Mouse (Mus musculus) pancreas, adult 10 weeks (tissue): ENCODE data around the gene Plekhm3. TPM values are rescaled to one million over a fixed set of nuclear protein-coding genes. Genes with fewer than 3 reads are reported as not detected.

ENCODE experiments used
- polyA plus RNA-seq: library from polyadenylated mRNA; stranded (reverse); fragments of 350-450 nt; fragmentation: Illumina TruSeq; extraction: RNeasy Lipid Tissue Mini Kit (QIAGEN cat#74804); gene quantifications from one replicate; pipeline ENCODE4 v1.2.3, GENCODE M21; 2015; ENCODE audit warnings: low read depth, low replicate concordance; ENCODE audit not compliant: insufficient read depth

Gene Plekhm3
- 1.3 TPM for polyA plus RNA-seq

GRCm38 (mm10) chr1:64956479-64956961, at the start of gene Plekhm3:
Gene Plekhm3, minus strand, starts transcription at chr1:64956824.

GRCm38 (mm10) chr1:64737502-64738179, 219.0 kb downstream of the Plekhm3 start, which contains the start of gene Fzd5:
Gene Fzd5, minus strand, starts transcription at chr1:64737751.

Other genes with a start within 250 kb of the Plekhm3 start
- gene Fzd5, start 219.1 kb downstream of the Plekhm3 start, polyA plus RNA-seq, result 1.6 TPM
- not detected for gene Akr1cl, start 75.9 kb upstream of the Plekhm3 start, polyA plus RNA-seq
- not detected for gene Cryge, start 94.3 kb upstream of the Plekhm3 start, polyA plus RNA-seq
- not detected for gene Crygd, start 106.6 kb upstream of the Plekhm3 start, polyA plus RNA-seq
- not detected for gene Crygc, start 116.9 kb upstream of the Plekhm3 start, polyA plus RNA-seq
- gene Crygb, start 125.5 kb upstream of the Plekhm3 start, polyA plus RNA-seq, result not detected
- not detected for gene Cryga, start 146.5 kb upstream of the Plekhm3 start, polyA plus RNA-seq
- gene Gm28845, start 162.7 kb upstream of the Plekhm3 start, polyA plus RNA-seq, result not detected
- gene D630023F18Rik, start 166.4 kb upstream of the Plekhm3 start, polyA plus RNA-seq, result not detected
- gene Idh1, start 229.7 kb upstream of the Plekhm3 start, polyA plus RNA-seq, result 12.2 TPM
- 4.5 TPM for gene Pikfyve, start 229.9 kb upstream of the Plekhm3 start, polyA plus RNA-seq